Mouse (Mus musculus): ENCODE results near the gene 2310046K23Rik. TPM values are rescaled to one million over a fixed set of nuclear protein-coding genes. Genes with fewer than 3 reads are reported as not detected.
"Not testable (repeated sequence)": the region's sequence is repeated elsewhere in the genome, so short reads cannot be mapped to it uniquely, and the experiment has no call there.

2310046K23Rik gene
- polyA plus RNA-seq, 1 experiment from 2014 or later = not detected

GRCm38 (mm10) chr3:92500393-92500792 is 33.9 kb downstream of the 2310046K23Rik start, which contains the start of gene Sprr4:
Gene Sprr4 (minus strand): TSS chr3:92500493.
- no peak within 1 kb of the TSS for H3K9ac ChIP-seq
- H3K4me1 ChIP-seq (replicated peaks) = no peaks in the 10 kb centered on the region
- no peak for ATAC-seq
- no peaks in the 10 kb centered on the region for H3K27me3 ChIP-seq (replicated peaks)
- H3K36me3 ChIP-seq = no peaks in the 10 kb centered on the region
- 96% methylated on average over 1 of the region's 1 CpGs for WGBS
- no peak within 1 kb of the TSS for H3K4me2 ChIP-seq (replicated peaks)
- H3K27ac ChIP-seq = no peak within 1 kb of the TSS
- H3K9me3 ChIP-seq = no peaks in the 10 kb centered on the region
- H3K4me3 ChIP-seq (replicated peaks) = no peak within 1 kb of the TSS

GRCm38 (mm10) chr3:92490262-92490661 is 44.0 kb downstream of the 2310046K23Rik start:
- not testable (repeated sequence) for H3K27me3 ChIP-seq (replicated peaks); H3K9ac ChIP-seq; H3K4me1 ChIP-seq (replicated peaks); H3K4me2 ChIP-seq (replicated peaks); H3K27ac ChIP-seq; H3K9me3 ChIP-seq; ATAC-seq; H3K4me3 ChIP-seq (replicated peaks); H3K36me3 ChIP-seq

GRCm38 (mm10) chr3:92486307-92486706 is 48.0 kb downstream of the 2310046K23Rik start:
- no peak overlapping the region for H3K4me3 ChIP-seq (replicated peaks)
- peak; percentile 86 for ATAC-seq
- no peak overlapping the region for H3K4me2 ChIP-seq (replicated peaks)
- WGBS = 35% methylated on average over 1 of the region's 1 CpGs
- no peak overlapping the region for H3K9ac ChIP-seq
- no peaks in the 10 kb centered on the region for H3K36me3 ChIP-seq
- H3K27me3 ChIP-seq (replicated peaks) = no peaks in the 10 kb centered on the region
- H3K4me1 ChIP-seq (replicated peaks) = no peaks in the 10 kb centered on the region
- H3K9me3 ChIP-seq = no peaks in the 10 kb centered on the region
- no peak overlapping the region for H3K27ac ChIP-seq

GRCm38 (mm10) chr3:92485863-92486262 is 48.4 kb downstream of the 2310046K23Rik start, which contains the start of gene Sprr1a:
Gene Sprr1a (minus strand): TSS chr3:92485895.
- no peaks in the 10 kb centered on the region for H3K4me1 ChIP-seq (replicated peaks)
- no peaks in the 10 kb centered on the region for H3K27me3 ChIP-seq (replicated peaks)
- H3K27ac ChIP-seq = no peak within 1 kb of the TSS
- peak; percentile 88 for ATAC-seq
- no peak within 1 kb of the TSS for H3K4me2 ChIP-seq (replicated peaks)
- H3K9ac ChIP-seq = no peak within 1 kb of the TSS
- no peaks in the 10 kb centered on the region for H3K36me3 ChIP-seq
- no peaks in the 10 kb centered on the region for H3K9me3 ChIP-seq
- no peak within 1 kb of the TSS for H3K4me3 ChIP-seq (replicated peaks)

Other genes with a start within 250 kb of the 2310046K23Rik start
- gene Sprr2a3, start 249.1 kb downstream of the 2310046K23Rik start, polyA plus RNA-seq (2015; fragmentation: Nextera tagmentation; extraction: Ambion mirVana) = 10.6 and 12.8 TPM in 2 replicates
- not detected in 2 replicates for gene Sprr2b, start 217.9 kb downstream of the 2310046K23Rik start, polyA plus RNA-seq (2015; fragmentation: Nextera tagmentation; extraction: Ambion mirVana)
- not detected in 2 replicates for gene Sprr2d, start 195.4 kb downstream of the 2310046K23Rik start, polyA plus RNA-seq (2015; fragmentation: Nextera tagmentation; extraction: Ambion mirVana)
- not detected in 2 replicates for gene Sprr2e, start 182.4 kb downstream of the 2310046K23Rik start, polyA plus RNA-seq (2015; fragmentation: Nextera tagmentation; extraction: Ambion mirVana)
- not detected in 2 replicates for gene Sprr2f, start 169.3 kb downstream of the 2310046K23Rik start, polyA plus RNA-seq (2015; fragmentation: Nextera tagmentation; extraction: Ambion mirVana)
- gene Sprr2h, start 148.8 kb downstream of the 2310046K23Rik start, polyA plus RNA-seq (2015; fragmentation: Nextera tagmentation; extraction: Ambion mirVana) = not detected in 2 replicates
- not detected in 2 replicates for gene Sprr2i, start 126.5 kb downstream of the 2310046K23Rik start, polyA plus RNA-seq (2015; fragmentation: Nextera tagmentation; extraction: Ambion mirVana)
- not detected in 2 replicates for gene Sprr2j-ps, start 116.4 kb downstream of the 2310046K23Rik start, polyA plus RNA-seq (2015; fragmentation: Nextera tagmentation; extraction: Ambion mirVana)
- 7.7 and 9.0 TPM in 2 replicates for gene Gm9774, start 105.1 kb downstream of the 2310046K23Rik start, polyA plus RNA-seq (2015; fragmentation: Nextera tagmentation; extraction: Ambion mirVana)
- gene Sprr2k, start 101.9 kb downstream of the 2310046K23Rik start, polyA plus RNA-seq (2015; fragmentation: Nextera tagmentation; extraction: Ambion mirVana) = not detected in 2 replicates
- 0.18 TPM in 1 of 2 replicates, not detected in the other for gene Sprr1b, start 95.7 kb downstream of the 2310046K23Rik start, polyA plus RNA-seq (2015; fragmentation: Nextera tagmentation; extraction: Ambion mirVana)
- not detected in 2 replicates for gene Sprr3, start 75.8 kb downstream of the 2310046K23Rik start, polyA plus RNA-seq (2015; fragmentation: Nextera tagmentation; extraction: Ambion mirVana)
- gene Sprr1a, start 48.6 kb downstream of the 2310046K23Rik start, polyA plus RNA-seq (2015; fragmentation: Nextera tagmentation; extraction: Ambion mirVana) = 1.1 and 1.2 TPM in 2 replicates
- gene Sprr4, start 34.0 kb downstream of the 2310046K23Rik start, polyA plus RNA-seq (2015; fragmentation: Nextera tagmentation; extraction: Ambion mirVana) = not detected in 2 replicates
- 0.09 TPM in 1 of 2 replicates, not detected in the other for gene Ivl, start 39.2 kb upstream of the 2310046K23Rik start, polyA plus RNA-seq (2015; fragmentation: Nextera tagmentation; extraction: Ambion mirVana)
- 3.4 and 5.3 TPM in 2 replicates for gene Smcp, start 54.5 kb upstream of the 2310046K23Rik start, polyA plus RNA-seq (2015; fragmentation: Nextera tagmentation; extraction: Ambion mirVana)
- not detected in 2 replicates for gene 2210017I01Rik, start 73.0 kb upstream of the 2310046K23Rik start, polyA plus RNA-seq (2015; fragmentation: Nextera tagmentation; extraction: Ambion mirVana)
- gene Lce6a, start 87.1 kb upstream of the 2310046K23Rik start, polyA plus RNA-seq (2015; fragmentation: Nextera tagmentation; extraction: Ambion mirVana) = not detected in 2 replicates
- gene Lce1a1, start 113.8 kb upstream of the 2310046K23Rik start, polyA plus RNA-seq (2015; fragmentation: Nextera tagmentation; extraction: Ambion mirVana) = not detected in 2 replicates
- not detected in 2 replicates for gene Lce1b, start 122.4 kb upstream of the 2310046K23Rik start, polyA plus RNA-seq (2015; fragmentation: Nextera tagmentation; extraction: Ambion mirVana)
- gene Lce1a2, start 135.8 kb upstream of the 2310046K23Rik start, polyA plus RNA-seq (2015; fragmentation: Nextera tagmentation; extraction: Ambion mirVana) = not detected in 2 replicates
- gene Lce1c, start 144.7 kb upstream of the 2310046K23Rik start, polyA plus RNA-seq (2015; fragmentation: Nextera tagmentation; extraction: Ambion mirVana) = not detected in 2 replicates
- gene Lce1d, start 152.7 kb upstream of the 2310046K23Rik start, polyA plus RNA-seq (2015; fragmentation: Nextera tagmentation; extraction: Ambion mirVana) = not detected in 2 replicates
- not detected in 2 replicates for gene Lce1e, start 174.6 kb upstream of the 2310046K23Rik start, polyA plus RNA-seq (2015; fragmentation: Nextera tagmentation; extraction: Ambion mirVana)
- gene Lce1f, start 185.8 kb upstream of the 2310046K23Rik start, polyA plus RNA-seq (2015; fragmentation: Nextera tagmentation; extraction: Ambion mirVana) = not detected in 2 replicates
- gene Gm38119, start 204.6 kb upstream of the 2310046K23Rik start, polyA plus RNA-seq (2015; fragmentation: Nextera tagmentation; extraction: Ambion mirVana) = not detected in 2 replicates
- not detected in 2 replicates for gene Lce1g, start 217.8 kb upstream of the 2310046K23Rik start, polyA plus RNA-seq (2015; fragmentation: Nextera tagmentation; extraction: Ambion mirVana)
- not detected in 2 replicates for gene Lce1h, start 230.6 kb upstream of the 2310046K23Rik start, polyA plus RNA-seq (2015; fragmentation: Nextera tagmentation; extraction: Ambion mirVana)
- not detected in 2 replicates for gene Lce1i, start 244.4 kb upstream of the 2310046K23Rik start, polyA plus RNA-seq (2015; fragmentation: Nextera tagmentation; extraction: Ambion mirVana)